Mouse (Mus musculus) layer of hippocampus, adult 2 months (tissue): ENCODE measurements around the gene Olfr320. TPM values are rescaled to one million over a fixed set of nuclear protein-coding genes. Genes with fewer than 3 reads are reported as not detected.
"Not testable (repeated sequence)": the region's sequence is repeated elsewhere in the genome, so short reads cannot be mapped to it uniquely, and the experiment has no call there.

Experiments used
- DNase-seq, 2 experiments: peaks; one replicate each; pipeline ENCODE4 v3.0.0; 2022; ENCODE audit warnings: low spot score in 2 of 2
- H3K27ac ChIP-seq: fragments of 200-600 bp; 2 replicates; pipeline ENCODE4 v1.8.1; 2022
- H3K4me3 ChIP-seq: fragments of 200-600 bp; 2 replicates; pipeline ENCODE4 v1.8.1; 2022; ENCODE audit warnings: mild to moderate bottlenecking
- CTCF ChIP-seq: fragments of 200-600 bp; conservative IDR thresholded peaks from 2 replicates; pipeline ENCODE4 v1.8.1; 2022; ENCODE audit warnings: antibody characterized with exemption, mild to moderate bottlenecking, moderate library complexity
- total RNA-seq, 2 experiments: library from RNA; stranded (reverse); gene quantifications; 2 replicates each; pipeline ENCODE4 v1.2.3; 2021

Olfr320 gene
- total RNA-seq, 2 experiments from 2014 or later, result not detected

GRCm38 (mm10) chr11:58709086-58709485, 28.2 kb downstream of the Olfr320 start:
- TF ChIP-seq CTCF, result no peak
- no peak overlapping the region for H3K27ac ChIP-seq
- no peak for DNase-seq
- H3K4me3 ChIP-seq, result no peak overlapping the region

GRCm38 (mm10) chr11:58717723-58718122, 36.8 kb downstream of the Olfr320 start:
- H3K4me3 ChIP-seq, H3K27ac ChIP-seq, DNase-seq: not testable (repeated sequence)

- no peak overlapping the region for H3K27ac ChIP-seq
- no peak for TF ChIP-seq CTCF
- no peak overlapping the region for H3K4me3 ChIP-seq
- no peak for DNase-seq
Observed at GRCm38 (mm10) chr11:58719701-58720100, 38.8 kb downstream of the Olfr320 start.

DNA sequence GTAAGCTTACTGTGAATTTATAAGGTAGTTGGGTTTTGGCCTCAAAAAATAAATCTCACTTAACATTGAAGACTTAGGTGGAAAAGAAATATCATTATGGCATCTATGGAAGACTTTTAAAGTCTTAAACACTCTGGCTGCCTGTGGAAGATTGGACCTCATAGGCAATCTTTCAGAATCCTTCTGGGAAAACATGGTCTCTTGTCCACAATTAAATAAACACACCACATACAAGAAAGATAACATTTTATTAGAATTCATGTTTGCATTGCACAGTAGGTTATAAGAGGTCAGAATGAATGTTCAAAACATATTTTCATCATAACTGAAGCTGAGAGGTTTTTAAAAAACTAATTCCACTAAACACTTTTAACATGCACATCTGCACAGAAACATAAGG, 43.0 kb downstream of the Olfr320 start, which contains the start of gene Olfr318:
TSS of gene Olfr318 (minus strand) at position 101 of the 400 bp plus-strand sequence.
- Histone ChIP-seq H3K4me3 (no peak within 1 kb of the TSS), H3K27ac (no peak within 1 kb of the TSS)
- no peak for TF ChIP-seq CTCF
- no peak for DNase-seq

DNA sequence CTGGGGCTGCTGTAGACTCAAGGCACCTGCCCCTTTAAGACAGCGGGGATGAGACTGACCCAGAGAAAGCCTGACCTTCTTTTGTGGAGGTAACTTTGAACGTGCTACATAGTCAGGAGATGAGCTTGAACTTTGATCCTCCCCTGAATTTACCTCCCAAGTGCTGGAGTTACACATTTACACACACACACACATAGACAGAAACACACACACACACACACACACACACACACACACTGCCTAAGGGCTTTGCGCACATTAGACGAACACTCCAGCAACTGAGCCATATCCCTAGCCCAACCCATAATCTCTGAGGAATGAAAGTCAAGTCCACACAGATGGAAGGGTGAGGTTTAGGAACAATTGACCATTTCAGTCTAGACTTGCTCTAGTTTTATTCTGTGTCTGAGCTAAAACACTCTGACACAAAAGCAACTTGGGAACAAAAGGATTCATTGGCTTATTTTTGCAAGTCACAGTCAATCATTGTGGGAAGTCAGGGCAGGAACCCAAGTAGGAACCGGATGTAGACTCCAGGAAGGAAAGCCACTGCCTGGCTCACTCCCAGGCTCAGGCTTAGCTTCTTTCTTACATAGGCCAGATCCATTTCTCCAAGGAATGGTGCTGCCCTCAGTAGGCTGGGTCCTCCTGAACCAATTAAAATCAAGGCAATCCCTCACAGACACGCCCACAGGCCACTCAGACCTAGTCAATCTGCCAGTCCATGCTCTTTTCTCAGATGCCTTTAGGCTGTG, 47.2 kb downstream of the Olfr320 start:
- not testable (repeated sequence) for H3K27ac ChIP-seq, H3K4me3 ChIP-seq, DNase-seq

DNA sequence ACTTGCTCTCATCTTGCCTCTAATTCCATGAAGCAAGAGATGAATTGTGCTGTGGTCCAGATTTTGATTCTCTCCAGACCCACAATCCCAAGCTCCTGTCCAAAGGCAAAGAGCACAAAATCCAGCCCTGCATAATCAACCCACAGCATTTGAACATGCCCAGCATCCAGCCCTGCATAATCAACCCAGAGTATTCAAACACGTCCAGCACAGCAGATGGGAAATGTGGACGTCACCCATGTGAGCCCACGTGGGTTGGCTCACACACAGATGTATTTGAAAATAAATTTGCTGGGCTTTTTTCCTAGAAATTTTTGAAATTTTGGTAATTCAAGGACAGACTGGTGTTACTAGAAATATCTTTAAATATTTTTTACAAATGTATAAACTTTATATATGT, 52.5 kb downstream of the Olfr320 start:
- no peak overlapping the region for H3K27ac ChIP-seq
- H3K4me3 ChIP-seq, result no peak overlapping the region; the same call in 1 of the 2 replicates
- DNase-seq, result peak; percentile 41 to 59
- TF ChIP-seq CTCF, result no peak

Other genes starting within 250 kb of the Olfr320 start
- gene Gm12253, start 248.5 kb upstream of the Olfr320 start, total RNA-seq, result not detected
- not detected for gene Lypd9, start 228.2 kb upstream of the Olfr320 start, total RNA-seq
- gene Olfr30, start 218.8 kb upstream of the Olfr320 start, total RNA-seq, result not detected
- gene Olfr332, start 188.5 kb upstream of the Olfr320 start, total RNA-seq, result not detected
- gene Olfr331, start 178.5 kb upstream of the Olfr320 start, total RNA-seq, result not detected
- gene Olfr330, start 146.3 kb upstream of the Olfr320 start, total RNA-seq, result not detected
- not detected for gene Olfr329-ps, start 134.7 kb upstream of the Olfr320 start, total RNA-seq
- gene Olfr328, start 125.5 kb upstream of the Olfr320 start, total RNA-seq, result under 1 TPM; 0.12 to 0.13 TPM
- not detected for gene Olfr224, start 110.5 kb upstream of the Olfr320 start, total RNA-seq
- gene Olfr325, start 103.4 kb upstream of the Olfr320 start, total RNA-seq, result not detected
- gene Olfr324, start 86.0 kb upstream of the Olfr320 start, total RNA-seq, result not detected
- gene 2210407C18Rik, start 65.0 kb upstream of the Olfr320 start, total RNA-seq, result not detected
- not detected for gene Olfr323, start 50.6 kb upstream of the Olfr320 start, total RNA-seq
- not detected for gene Trim58, start 40.6 kb upstream of the Olfr320 start, total RNA-seq
- gene Olfr322, start 22.3 kb upstream of the Olfr320 start, total RNA-seq, result not detected
- not detected for gene Olfr319, start 18.1 kb downstream of the Olfr320 start, total RNA-seq
- not detected for gene Olfr318, start 42.9 kb downstream of the Olfr320 start, total RNA-seq
- gene Olfr317, start 58.1 kb downstream of the Olfr320 start, total RNA-seq, result under 1 TPM; 0.20 to 0.25 TPM
- under 1 TPM; 0.61 to 0.77 TPM for gene Olfr316, start 71.6 kb downstream of the Olfr320 start, total RNA-seq
- not detected for gene Olfr315, start 92.1 kb downstream of the Olfr320 start, total RNA-seq
- gene Olfr314, start 101.9 kb downstream of the Olfr320 start, total RNA-seq, result not detected
- 1 to 10 TPM; 6.3 to 7.5 TPM for gene Fam183b, start 120.9 kb downstream of the Olfr320 start, total RNA-seq
- gene Olfr313, start 133.9 kb downstream of the Olfr320 start, total RNA-seq, result not detected
- gene Olfr312, start 148.1 kb downstream of the Olfr320 start, total RNA-seq, result not detected
- gene Olfr311, start 158.2 kb downstream of the Olfr320 start, total RNA-seq, result not detected
- 10 to 100 TPM; 20.9 to 22.3 TPM for gene Gm12258, start 166.1 kb downstream of the Olfr320 start, total RNA-seq
- 10 to 100 TPM; 11.2 to 12.0 TPM for gene 2810021J22Rik, start 186.1 kb downstream of the Olfr320 start, total RNA-seq
- gene Zfp39, start 223.1 kb downstream of the Olfr320 start, total RNA-seq, result 10 to 100 TPM in 1 of 2 experiments, 1 to 10 TPM in 1; 9.9 to 10.3 TPM
- gene Btnl10, start 236.8 kb downstream of the Olfr320 start, total RNA-seq, result not detected